Mouse (Mus musculus): ENCODE measurements at regions not wholly inside any gene's neighbourhood (a gene's known extent, or its start where the extent isn't known, plus 50 kb on each side); places are given as distances from the start of the nearest gene placed in this dataset.

- DNase-seq (ENCODE audit: low spot score) = no peak
Observed at GRCm38 (mm10) chr15:86737945-86738344, 523.7 kb downstream of the Tbc1d22a start.

GRCm38 (mm10) chr15:86738356-86738755 is 524.1 kb downstream of the Tbc1d22a start:
- DNase-seq (ENCODE audit: low spot score) = no peak

- no peak for DNase-seq (ENCODE audit: low spot score)
Observed at GRCm38 (mm10) chr15:86738776-86739175, 524.5 kb downstream of the Tbc1d22a start.

- DNase-seq (ENCODE audit: low spot score) = no peak
Observed at GRCm38 (mm10) chr15:86751436-86752136, 537.3 kb downstream of the Tbc1d22a start.

GRCm38 (mm10) chr15:86763581-86764375 is 549.5 kb downstream of the Tbc1d22a start:
- DNase-seq (ENCODE audit: low spot score) = no peak

GRCm38 (mm10) chr15:86767623-86768022 is 553.4 kb downstream of the Tbc1d22a start:
- DNase-seq (ENCODE audit: low spot score) = no peak

- no peak for DNase-seq (ENCODE audit: low spot score)
Observed at GRCm38 (mm10) chr15:86773041-86773440, 558.8 kb downstream of the Tbc1d22a start.

- no peak for DNase-seq (ENCODE audit: low spot score)
Observed at GRCm38 (mm10) chr15:86777998-86778397, 563.7 kb downstream of the Tbc1d22a start.

GRCm38 (mm10) chr15:86781160-86781559 is 566.9 kb downstream of the Tbc1d22a start:
- DNase-seq (ENCODE audit: low spot score) = no peak

GRCm38 (mm10) chr15:86794716-86795115 is 580.5 kb downstream of the Tbc1d22a start:
- DNase-seq (ENCODE audit: low spot score) = no peak

GRCm38 (mm10) chr15:86798474-86799178 is 584.4 kb downstream of the Tbc1d22a start:
- no peak for DNase-seq (ENCODE audit: low spot score)

- no peak for DNase-seq (ENCODE audit: low spot score)
Observed at GRCm38 (mm10) chr15:86807296-86808080, 593.2 kb downstream of the Tbc1d22a start.

- no peak for DNase-seq (ENCODE audit: low spot score)
Observed at GRCm38 (mm10) chr15:86811821-86812220, 597.6 kb downstream of the Tbc1d22a start.

- DNase-seq (ENCODE audit: low spot score) = no peak
Observed at GRCm38 (mm10) chr15:86814808-86815421, 600.7 kb downstream of the Tbc1d22a start.

- DNase-seq (ENCODE audit: low spot score) = peak; percentile 1
Observed at GRCm38 (mm10) chr15:86835996-86836395, 621.7 kb downstream of the Tbc1d22a start.

GRCm38 (mm10) chr15:86852161-86852870 is 638.1 kb downstream of the Tbc1d22a start:
- DNase-seq (ENCODE audit: low spot score) = no peak

GRCm38 (mm10) chr15:86858356-86858906 is 644.2 kb downstream of the Tbc1d22a start:
- no peak for DNase-seq (ENCODE audit: low spot score)

GRCm38 (mm10) chr15:86875721-86876309 is 661.6 kb downstream of the Tbc1d22a start:
- DNase-seq (ENCODE audit: low spot score) = no peak

- no peak for DNase-seq (ENCODE audit: low spot score)
Observed at GRCm38 (mm10) chr15:86896974-86897373, 647.1 kb upstream of the Fam19a5 start.

GRCm38 (mm10) chr15:86899961-86900360 is 644.1 kb upstream of the Fam19a5 start:
- DNase-seq (ENCODE audit: low spot score) = no peak
